Mouse (Mus musculus) intestine, embryonic 15.5 days (tissue): ENCODE measurements at regions not wholly inside any gene's neighbourhood (a gene's known extent, or its start where the extent isn't known, plus 50 kb on each side); places are given as distances from the start of the nearest gene placed in this dataset.
"Not testable (repeated sequence)": the region's sequence is repeated elsewhere in the genome, so short reads cannot be mapped to it uniquely, and the experiment has no call there.

Source experiments
- ATAC-seq: fragments of 200-750 bp; cut with Nextera tagmentation; 2 replicates; pipeline ENCODE4 v1.8.0; 2017; ENCODE audit warnings: moderate TSS enrichment, moderate library complexity
- H3K27ac ChIP-seq: fragments of 300-500 bp; sonication (generic); 2 replicates; pipeline ENCODE4 v1.5.1; 2015; ENCODE audit warnings: mild to moderate bottlenecking, inconsistent platforms
- H3K27me3 ChIP-seq: fragments of 300-500 bp; sonication (generic); replicated peaks from 2 replicates; pipeline ENCODE4 v1.6.1; 2015; ENCODE audit warnings: inconsistent platforms
- H3K36me3 ChIP-seq: fragments of 300-500 bp; sonication (generic); 2 replicates; pipeline ENCODE4 v1.6.1; 2015; ENCODE audit warnings: inconsistent platforms
- H3K4me1 ChIP-seq: fragments of 300-500 bp; sonication (generic); replicated peaks from 2 replicates; pipeline ENCODE4 v1.6.1; 2015; ENCODE audit warnings: inconsistent platforms
- H3K4me2 ChIP-seq: fragments of 300-500 bp; sonication (generic); replicated peaks from 2 replicates; pipeline ENCODE4 v1.6.1; 2015; ENCODE audit warnings: mild to moderate bottlenecking, inconsistent platforms
- H3K4me3 ChIP-seq: fragments of 300-500 bp; sonication (generic); replicated peaks from 2 replicates; pipeline ENCODE4 v1.5.1; 2015; ENCODE audit warnings: inconsistent platforms
- H3K9ac ChIP-seq: fragments of 300-500 bp; sonication (generic); 2 replicates; pipeline ENCODE4 v1.6.1; 2015; ENCODE audit warnings: inconsistent platforms
- H3K9me3 ChIP-seq: fragments of 300-500 bp; sonication (generic); 2 replicates; pipeline ENCODE4 v1.6.1; 2016; ENCODE audit warnings: inconsistent platforms
- WGBS: fragments of 180-500 bp; shearing (Covaris S2); methylation state at CpG from one replicate; pipeline ENCODE4 v1.1.7; 2015; 5-methylcytosine and 5-hydroxymethylcytosine counted together

- WGBS: 92% methylated on average over 7 of the region's 7 CpGs
- Histone ChIP-seq H3K4me3 (no peak overlapping the region), H3K4me1 (no peaks in the 10 kb centered on the region), H3K36me3 (no peaks in the 10 kb centered on the region), H3K9ac (no peak overlapping the region), H3K9me3 (no peaks in the 10 kb centered on the region), H3K27me3 (no peaks in the 10 kb centered on the region), H3K4me2 (no peak overlapping the region), H3K27ac (no peak overlapping the region)
- ATAC-seq: no peak
These were observed 93.4 kb upstream of the Shb start for GRCm38 (mm10) chr4:45625633-45626032.

GRCm38 (mm10) chr4:45622017-45622416 is 89.7 kb upstream of the Shb start:
- Histone ChIP-seq H3K4me2 (no peak overlapping the region), H3K4me3 (no peak overlapping the region), H3K36me3 (no peaks in the 10 kb centered on the region), H3K9ac (no peak overlapping the region), H3K9me3 (no peaks in the 10 kb centered on the region), H3K27me3 (no peaks in the 10 kb centered on the region), H3K4me1 (no peaks in the 10 kb centered on the region), H3K27ac (no peak overlapping the region)
- 91% methylated on average over 5 of the region's 5 CpGs for WGBS
- ATAC-seq: no peak

GRCm38 (mm10) chr4:45617126-45617525 is 84.9 kb upstream of the Shb start:
- no peak overlapping the region for H3K4me3 ChIP-seq
- no peaks in the 10 kb centered on the region for H3K36me3 ChIP-seq
- no peak overlapping the region for H3K27ac ChIP-seq
- WGBS: 58% methylated on average over 3 of the region's 3 CpGs
- H3K4me1 ChIP-seq: no peaks in the 10 kb centered on the region
- H3K4me2 ChIP-seq: no peak overlapping the region
- H3K27me3 ChIP-seq: no peaks in the 10 kb centered on the region
- no peaks in the 10 kb centered on the region for H3K9me3 ChIP-seq
- H3K9ac ChIP-seq: no peak overlapping the region
- ATAC-seq: no peak

- not testable (repeated sequence) for H3K4me1 ChIP-seq, ATAC-seq, H3K4me2 ChIP-seq, H3K27me3 ChIP-seq, H3K4me3 ChIP-seq, H3K9me3 ChIP-seq, H3K36me3 ChIP-seq, H3K27ac ChIP-seq, H3K9ac ChIP-seq
- 68% methylated on average over 3 of the region's 3 CpGs for WGBS
These were observed 81.2 kb upstream of the Shb start for GRCm38 (mm10) chr4:45613498-45613897.

GRCm38 (mm10) chr4:45612132-45612531 is 79.9 kb upstream of the Shb start:
- no peak overlapping the region for H3K4me2 ChIP-seq
- no peaks in the 10 kb centered on the region for H3K4me1 ChIP-seq
- H3K4me3 ChIP-seq: no peak overlapping the region
- no peak overlapping the region for H3K9ac ChIP-seq
- ATAC-seq: no peak
- H3K9me3 ChIP-seq: no peaks in the 10 kb centered on the region
- H3K27ac ChIP-seq: no peak overlapping the region
- no peaks in the 10 kb centered on the region for H3K36me3 ChIP-seq
- H3K27me3 ChIP-seq: no peaks in the 10 kb centered on the region
- WGBS: 31% methylated on average over 5 of the region's 5 CpGs

- H3K9ac ChIP-seq: no peak overlapping the region
- H3K9me3 ChIP-seq: no peaks in the 10 kb centered on the region
- H3K4me3 ChIP-seq: no peak overlapping the region
- WGBS: 88% methylated on average over 5 of the region's 5 CpGs
- H3K4me2 ChIP-seq: no peak overlapping the region
- no peak overlapping the region for H3K27ac ChIP-seq
- H3K27me3 ChIP-seq: no peaks in the 10 kb centered on the region
- no peak for ATAC-seq
- no peaks in the 10 kb centered on the region for H3K36me3 ChIP-seq
- no peaks in the 10 kb centered on the region for H3K4me1 ChIP-seq
These were observed 78.7 kb upstream of the Shb start for GRCm38 (mm10) chr4:45610937-45611336.

GRCm38 (mm10) chr4:45606578-45606977 is 74.3 kb upstream of the Shb start:
- H3K4me3 ChIP-seq: no peak overlapping the region
- no peaks in the 10 kb centered on the region for H3K9me3 ChIP-seq
- no peaks in the 10 kb centered on the region for H3K36me3 ChIP-seq
- H3K27ac ChIP-seq: no peak overlapping the region
- H3K9ac ChIP-seq: no peak overlapping the region
- H3K4me2 ChIP-seq: no peak overlapping the region
- no peak for ATAC-seq
- H3K4me1 ChIP-seq: no peaks in the 10 kb centered on the region
- 50% methylated on average over 7 of the region's 7 CpGs for WGBS
- H3K27me3 ChIP-seq: no peaks in the 10 kb centered on the region

- H3K9ac ChIP-seq: no peak overlapping the region
- H3K27me3 ChIP-seq: no peaks in the 10 kb centered on the region
- no peak overlapping the region for H3K27ac ChIP-seq
- no peaks in the 10 kb centered on the region for H3K36me3 ChIP-seq
- H3K9me3 ChIP-seq: no peaks in the 10 kb centered on the region
- no peak overlapping the region for H3K4me3 ChIP-seq
- H3K4me1 ChIP-seq: no peaks in the 10 kb centered on the region
- WGBS: 84% methylated on average over 4 of the region's 4 CpGs
- no peak for ATAC-seq
- no peak overlapping the region for H3K4me2 ChIP-seq
These were observed 73.4 kb upstream of the Shb start for GRCm38 (mm10) chr4:45605681-45606080.

GRCm38 (mm10) chr4:45604271-45604800 is 72.1 kb upstream of the Shb start:
- WGBS: 69% methylated on average over 5 of the region's 5 CpGs
- H3K9ac ChIP-seq: no peak overlapping the region

GRCm38 (mm10) chr4:45600520-45600919 is 68.2 kb upstream of the Shb start:
- Histone ChIP-seq H3K9ac (no peak overlapping the region), H3K27me3 (no peaks in the 10 kb centered on the region), H3K4me3 (no peak overlapping the region), H3K27ac (no peak overlapping the region), H3K9me3 (no peaks in the 10 kb centered on the region), H3K4me2 (no peak overlapping the region), H3K36me3 (no peaks in the 10 kb centered on the region), H3K4me1 (no peaks in the 10 kb centered on the region)
- ATAC-seq: no peak
- 49% methylated on average over 9 of the region's 9 CpGs for WGBS

More at GRCm38 (mm10) chr4:45604271-45604800, 72.1 kb upstream of the Shb start:
- ATAC-seq: no peak
- H3K27ac ChIP-seq: no peak overlapping the region
- H3K27me3 ChIP-seq: no peaks in the 10 kb centered on the region
- H3K4me1 ChIP-seq: no peaks in the 10 kb centered on the region
- no peak overlapping the region for H3K4me3 ChIP-seq
- H3K36me3 ChIP-seq: no peaks in the 10 kb centered on the region
- H3K9me3 ChIP-seq: no peaks in the 10 kb centered on the region
- H3K4me2 ChIP-seq: no peak overlapping the region

- H3K4me2 ChIP-seq: no peak overlapping the region
- H3K27ac ChIP-seq: no peak overlapping the region
- H3K27me3 ChIP-seq: no peaks in the 10 kb centered on the region
- peaks cover 12% of the 10 kb centered on the region; the same call in 1 of the 2 replicates for H3K4me1 ChIP-seq
- no peaks in the 10 kb centered on the region for H3K36me3 ChIP-seq
- 76% methylated on average over 3 of the region's 3 CpGs for WGBS
- no peak for ATAC-seq
- no peak overlapping the region for H3K4me3 ChIP-seq
- no peaks in the 10 kb centered on the region for H3K9me3 ChIP-seq
- no peak overlapping the region for H3K9ac ChIP-seq
These were observed 61.2 kb upstream of the Shb start for GRCm38 (mm10) chr4:45593435-45593991.

GRCm38 (mm10) chr4:45592766-45593165 is 60.5 kb upstream of the Shb start:
- Histone ChIP-seq H3K4me3 (no peak overlapping the region), H3K4me2 (no peak overlapping the region), H3K36me3 (no peaks in the 10 kb centered on the region), H3K4me1 (peaks cover 15% of the 10 kb centered on the region; the same call in 1 of the 2 replicates), H3K9me3 (no peaks in the 10 kb centered on the region), H3K27ac (no peak overlapping the region), H3K9ac (no peak overlapping the region), H3K27me3 (no peaks in the 10 kb centered on the region)
- 72% methylated on average over 2 of the region's 2 CpGs for WGBS
- no peak for ATAC-seq
